Mouse (Mus musculus) splenic B cell, adult 2 months (primary cell): ENCODE results near the gene Smyd4.

Source experiments
- DNase-seq: peaks from one replicate; pipeline ENCODE4 v3.0.0-alpha.2; 2011; ENCODE audit warnings: low read depth, low spot score
- H3K27me3 ChIP-seq: 2 replicates; pipeline ENCODE4 v1.6.1; 2012; ENCODE audit warnings: mild to moderate bottlenecking, low read length, moderate library complexity, mixed read lengths; ENCODE audit not compliant: control insufficient read depth, poor library complexity, insufficient read depth, severe bottlenecking
- H3K36me3 ChIP-seq: 2 replicates; pipeline ENCODE4 v1.6.1; 2012; ENCODE audit warnings: mild to moderate bottlenecking, low read length, moderate library complexity, mixed read lengths; ENCODE audit not compliant: control insufficient read depth, poor library complexity, insufficient read depth, severe bottlenecking

The Smyd4 gene

GRCm38 (mm10) chr11:75420810-75421374 lies 72.7 kb downstream of the Smyd4 start:
- no peaks in the 10 kb centered on the region for H3K27me3 ChIP-seq

GRCm38 (mm10) chr11:75421375-75422012 lies 73.3 kb downstream of the Smyd4 start:
- H3K27me3 ChIP-seq: no peaks in the 10 kb centered on the region
- H3K36me3 ChIP-seq: no peaks in the 10 kb centered on the region
- DNase-seq: no peak

More at GRCm38 (mm10) chr11:75420810-75421374, 72.7 kb downstream of the Smyd4 start:
- H3K36me3 ChIP-seq: no peaks in the 10 kb centered on the region
- no peak for DNase-seq

GRCm38 (mm10) chr11:75422013-75422792 lies 74.0 kb downstream of the Smyd4 start, which contains the start of gene Serpinf1:
Gene Serpinf1, minus strand, starts transcription at chr11:75422701.
- H3K27me3 ChIP-seq: no peaks in the 10 kb centered on the region
- no peak for DNase-seq
- no peaks in the 10 kb centered on the region for H3K36me3 ChIP-seq

- DNase-seq: no peak
- no peaks in the 10 kb centered on the region for H3K36me3 ChIP-seq
- no peaks in the 10 kb centered on the region for H3K27me3 ChIP-seq
Measured at GRCm38 (mm10) chr11:75423091-75423490, 74.9 kb downstream of the Smyd4 start.

GRCm38 (mm10) chr11:75424033-75424432 lies 75.8 kb downstream of the Smyd4 start:
- H3K36me3 ChIP-seq: no peaks in the 10 kb centered on the region
- H3K27me3 ChIP-seq: no peaks in the 10 kb centered on the region
- no peak for DNase-seq

GRCm38 (mm10) chr11:75424459-75424858 lies 76.2 kb downstream of the Smyd4 start:
- Histone ChIP-seq H3K27me3 (no peaks in the 10 kb centered on the region), H3K36me3 (no peaks in the 10 kb centered on the region)
- no peak for DNase-seq

- Histone ChIP-seq H3K36me3 (no peaks in the 10 kb centered on the region), H3K27me3 (no peaks in the 10 kb centered on the region)
- DNase-seq: peak; percentile 75
Measured at GRCm38 (mm10) chr11:75429019-75429705, 80.9 kb downstream of the Smyd4 start.

GRCm38 (mm10) chr11:75431307-75431706 lies 83.1 kb downstream of the Smyd4 start:
- no peak for DNase-seq
- H3K27me3 ChIP-seq: no peaks in the 10 kb centered on the region
- H3K36me3 ChIP-seq: no peaks in the 10 kb centered on the region

- Histone ChIP-seq H3K36me3 (no peaks in the 10 kb centered on the region), H3K27me3 (no peaks in the 10 kb centered on the region)
- DNase-seq: no peak
Measured at GRCm38 (mm10) chr11:75434138-75434537, 85.9 kb downstream of the Smyd4 start.

GRCm38 (mm10) chr11:75438194-75438593 lies 90.0 kb downstream of the Smyd4 start:
- H3K27me3 ChIP-seq: no peaks in the 10 kb centered on the region
- peaks cover 6% of the 10 kb centered on the region for H3K36me3 ChIP-seq
- no peak for DNase-seq

GRCm38 (mm10) chr11:75438804-75439203 lies 90.6 kb downstream of the Smyd4 start:
- Histone ChIP-seq H3K27me3 (no peaks in the 10 kb centered on the region), H3K36me3 (peaks cover 6% of the 10 kb centered on the region)
- no peak for DNase-seq

GRCm38 (mm10) chr11:75439363-75439762 lies 91.1 kb downstream of the Smyd4 start, which contains the start of gene Serpinf2:
Gene Serpinf2, minus strand, starts transcription at chr11:75439591.
- H3K27me3 ChIP-seq: no peaks in the 10 kb centered on the region
- peaks cover 6% of the 10 kb centered on the region for H3K36me3 ChIP-seq
- no peak for DNase-seq

GRCm38 (mm10) chr11:75439951-75440350 lies 91.7 kb downstream of the Smyd4 start:
- no peaks in the 10 kb centered on the region for H3K27me3 ChIP-seq
- no peak for DNase-seq
- peaks cover 9% of the 10 kb centered on the region for H3K36me3 ChIP-seq

GRCm38 (mm10) chr11:75441034-75441433 lies 92.8 kb downstream of the Smyd4 start:
- Histone ChIP-seq H3K36me3 (peaks cover 15% of the 10 kb centered on the region), H3K27me3 (no peaks in the 10 kb centered on the region)
- DNase-seq: no peak

- Histone ChIP-seq H3K36me3 (peaks cover 17% of the 10 kb centered on the region), H3K27me3 (no peaks in the 10 kb centered on the region)
- DNase-seq: no peak
Measured at GRCm38 (mm10) chr11:75441601-75442000, 93.4 kb downstream of the Smyd4 start.
